In the genomic region with DNA sequence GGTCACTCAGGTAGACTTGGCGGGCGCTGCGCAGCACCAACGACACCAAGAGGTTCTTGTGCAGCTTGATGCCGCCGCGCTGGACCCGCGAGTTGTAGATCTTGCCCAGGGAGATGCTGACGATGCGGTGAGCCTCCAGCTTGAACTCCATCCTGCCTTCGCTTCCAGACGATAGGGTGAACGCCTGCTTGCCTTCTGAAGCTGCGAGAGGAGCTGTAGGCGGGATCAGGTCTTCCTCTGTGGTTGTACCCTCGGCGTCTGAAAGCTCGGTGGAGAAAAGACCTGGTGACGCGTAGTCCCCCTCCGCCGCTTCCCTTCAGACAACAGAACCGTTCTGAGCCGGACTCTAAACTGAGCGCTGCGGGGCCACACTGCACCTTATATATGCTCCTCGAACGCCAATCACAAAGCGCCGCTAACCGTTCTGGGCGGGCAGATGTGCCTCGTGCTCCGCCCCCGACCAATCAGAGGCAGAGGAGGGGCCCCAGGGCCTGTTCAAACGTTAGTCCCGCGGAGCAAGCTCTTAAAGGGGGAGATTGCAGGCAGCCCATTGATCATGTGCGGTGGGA, we compare ENCODE assay signal across 8 mouse cellular contexts. TPM values are rescaled to one million over a fixed set of nuclear protein-coding genes. Genes with fewer than 3 reads are reported as not detected.
DNase-seq lines count a peak whose midpoint lies in the region; ATAC-seq and TF ChIP-seq lines count a peak whose summit lies in the region.

A gene (minus strand): TSS at position 357 of the 569 bp plus-strand sequence.

- TF ChIP-seq CTCF in ES-Bruce4 (IDR thresholded peaks at IDR 0.05; ENCODE audit: low read depth, low read length): no peak
- no peak for TF ChIP-seq CTCF in lung, adult 2 months (IDR thresholded peaks at IDR 0.05; ENCODE audit: insufficient read depth, low read length)

- H3K9me3 ChIP-seq in ES-Bruce4 (replicated peaks; ENCODE audit: control insufficient read depth, insufficient read depth, low read length, poor library complexity, severe bottlenecking): no peaks in the 10 kb centered on the region
- H3K9me3 ChIP-seq in forebrain, embryonic 14.5 days (replicated peaks; ENCODE audit: control insufficient read depth, low read length): no peaks in the 10 kb centered on the region

- H3K4me1 ChIP-seq in ES-Bruce4 (ENCODE audit: control insufficient read depth, insufficient read depth, low read length): no peaks in the 10 kb centered on the region
- H3K4me1 ChIP-seq in forebrain, embryonic 14.5 days (ENCODE audit: control insufficient read depth, insufficient read depth, low read length): peaks cover 32% of the 10 kb centered on the region
- H3K4me1 ChIP-seq in lung, adult 2 months (ENCODE audit: control insufficient read depth, insufficient read depth, low read length): peaks cover 5% of the 10 kb centered on the region; the same call in 1 of the 2 replicates

- TF ChIP-seq EP300 in ES-Bruce4 (IDR thresholded peaks at IDR 0.05; ENCODE audit: insufficient read depth, low read depth, low read length): 0 out of 2 replicates have a peak, but pooled peaks have one; percentile 21

- no peaks in the 10 kb centered on the region for H3K36me3 ChIP-seq in ES-Bruce4 (ENCODE audit: control insufficient read depth, insufficient read depth, low read length, poor library complexity, severe bottlenecking)
- peaks cover 4% of the 10 kb centered on the region; the same call in 1 of the 2 replicates for H3K36me3 ChIP-seq in forebrain, embryonic 14.5 days (ENCODE audit: control insufficient read depth, insufficient read depth, low read length)

- intact Hi-C loops in heart, postnatal 25 days (cut with DNase I): loop anchor here (2.0 to 5.0 kb wide), 3 partner anchors 15 to 58 kb away; a partner anchor contains a TSS

- peak; percentile 89 for TF ChIP-seq POLR2A in ES-Bruce4 (IDR thresholded peaks at IDR 0.05; ENCODE audit: insufficient read depth, low read length)
- TF ChIP-seq POLR2A in lung, adult 2 months (IDR thresholded peaks at IDR 0.05; ENCODE audit: borderline replicate concordance, extremely low read depth, low read depth, low read length): peak; percentile 100

- H3K9ac ChIP-seq in ES-Bruce4 (ENCODE audit: low read depth, poor library complexity, severe bottlenecking): peak within 1 kb of the TSS; percentile 88
- H3K9ac ChIP-seq in forebrain, embryonic 14.5 days (ENCODE audit: low read length): peak within 1 kb of the TSS; percentile 100

- H3K4me2 ChIP-seq in forebrain, embryonic 14.5 days (ENCODE audit: low read length): peak within 1 kb of the TSS; percentile 70

- H3K27ac ChIP-seq in ES-Bruce4 (ENCODE audit: insufficient read depth, low read length): no peak within 1 kb of the TSS
- peak within 1 kb of the TSS; percentile 89 for H3K27ac ChIP-seq in forebrain, embryonic 14.5 days (ENCODE audit: low read depth, low read length)

- WGBS in forebrain, embryonic 14.5 days: under 1% methylated on average over 40 of the region's 40 CpGs
- WGBS in lung, adult 2 months: under 1% methylated on average over 40 of the region's 40 CpGs

- H3K4me3 ChIP-seq in ES-Bruce4 (ENCODE audit: low read depth, low read length): peak within 1 kb of the TSS; percentile 79
- peak within 1 kb of the TSS; percentile 98 for H3K4me3 ChIP-seq in forebrain, embryonic 14.5 days (ENCODE audit: low read depth, low read length)
- H3K4me3 ChIP-seq in lung, adult 2 months (replicated peaks; ENCODE audit: extremely low read depth, low read depth, low read length): peak within 1 kb of the TSS; percentile 95

- DNase-seq in forebrain, embryonic 14.5 days (ENCODE audit: low spot score): peak; percentile 99
- DNase-seq in heart, postnatal 25 days (ENCODE audit: low spot score): peak; percentile 96
- peak; percentile 94 to 98 for DNase-seq in layer of hippocampus, adult 18-20 months (ENCODE audit: low spot score in 2 of 2)
- peak; percentile 95 for DNase-seq in lung, adult 2 months
- DNase-seq in thymus, adult 18-20 months: peak; percentile 95 to 96

- H3K27me3 ChIP-seq in ES-Bruce4 (ENCODE audit: control insufficient read depth, insufficient read depth, low read length, poor library complexity, severe bottlenecking): peaks cover 14% of the 10 kb centered on the region
- H3K27me3 ChIP-seq in forebrain, embryonic 14.5 days (replicated peaks; ENCODE audit: control insufficient read depth, insufficient read depth, low read length): no peaks in the 10 kb centered on the region

- peak; percentile 92 for ATAC-seq in cerebellum, adult (ENCODE audit: insufficient number of reproducible peaks, low FRiP score, low TSS enrichment)
- ATAC-seq in forebrain, embryonic 14.5 days: peak; percentile 98
- peak; percentile 89 for ATAC-seq in neutrophil, adult 5-6 weeks (ENCODE audit: extremely low read depth, insufficient number of reproducible peaks, low FRiP score, poor library complexity, severe bottlenecking)

RNA-seq across cellular contexts. Expression of the gene that starts here (rescaled TPM):
- 5.9 and 7.7 TPM in 2 replicates for polyA plus RNA-seq in ES-Bruce4 (2011; ENCODE audit: insufficient read depth, insufficient read length, low read depth, missing spikeins)
- polyA plus RNA-seq in forebrain, embryonic 14.5 days (2014; fragmentation: Nextera tagmentation; extraction: Ambion mirVana): 19.5 and 24.6 TPM in 2 replicates
- total RNA-seq in heart, postnatal 25 days (2021): 10 to 100 TPM; 12.7 to 16.5 TPM
- total RNA-seq in layer of hippocampus, adult 18-20 months (2021): 10 to 100 TPM; 32.3 to 36.2 TPM
- 38.1 and 42.8 TPM in 2 replicates for polyA plus RNA-seq in lung, adult 2 months (2012; rRNA removed)
- 273 and 288 TPM in 2 replicates for total RNA-seq in neutrophil, adult 5-6 weeks (2017)
